In the genomic region with DNA sequence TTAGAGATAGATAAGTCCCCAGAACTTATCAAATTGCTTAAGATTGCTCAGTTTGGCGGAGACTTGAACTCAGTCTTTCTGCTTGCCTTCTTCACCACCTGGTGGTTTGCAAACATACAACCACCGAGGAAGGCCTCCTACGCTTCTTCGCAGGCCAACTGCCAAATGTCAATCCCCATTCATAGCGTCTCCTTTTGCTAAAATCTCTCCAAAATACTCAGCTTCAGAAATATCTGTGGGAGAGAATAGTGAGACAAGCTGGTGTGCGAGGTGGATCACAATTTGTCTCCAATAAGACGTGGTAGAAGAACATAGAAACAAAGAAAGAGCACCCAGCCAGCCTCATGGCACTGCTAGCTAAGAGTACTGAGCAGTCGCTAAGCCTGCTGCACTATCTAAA, we compare ENCODE assay signal across 10 mouse cellular contexts. TPM values are rescaled to one million over a fixed set of nuclear protein-coding genes. Genes with fewer than 3 reads are reported as not detected.
DNase-seq lines count a peak whose midpoint lies in the region; ATAC-seq lines count a peak whose summit lies in the region.
"Had no signal": no experiment of that assay in that cellular context is flagged by ENCODE, and none has a peak within 500 bp of the region (broad histone marks: within the 10 kb centered on the region; RNA-seq: fewer than 3 reads in every experiment).

No protein-coding gene starts in this region.

- peak overlapping the region; percentile 61 for H3K4me3 ChIP-seq in kidney, embryonic 14.5 days (ENCODE audit: low read length)
- peak overlapping the region; percentile 60 for H3K4me3 ChIP-seq in embryonic facial prominence, embryonic 12.5 days
- peak overlapping the region; percentile 76 for H3K4me3 ChIP-seq in hindbrain, embryonic 16.5 days (ENCODE audit: low read length)
- H3K4me3 ChIP-seq in midbrain, embryonic 11.5 days (ENCODE audit: low read depth, low read length) = peak overlapping the region; percentile 60

- ATAC-seq in kidney, embryonic 14.5 days (ENCODE audit: low FRiP score, low TSS enrichment) = no peak
- no peak for ATAC-seq in embryonic facial prominence, embryonic 12.5 days (ENCODE audit: insufficient number of reproducible peaks, insufficient read depth, low FRiP score, low TSS enrichment)
- ATAC-seq in hindbrain, embryonic 16.5 days = no peak
- ATAC-seq in midbrain, embryonic 11.5 days (ENCODE audit: low FRiP score) = no peak

- peak overlapping the region; percentile 97 for H3K4me2 ChIP-seq in kidney, embryonic 14.5 days (replicated peaks; ENCODE audit: low read depth, low read length)
- H3K4me2 ChIP-seq in embryonic facial prominence, embryonic 12.5 days (replicated peaks) = peak overlapping the region; percentile 94
- peak overlapping the region; percentile 74 for H3K4me2 ChIP-seq in hindbrain, embryonic 16.5 days (ENCODE audit: low read length)
- peak overlapping the region; percentile 87; the same call in 1 of the 2 replicates for H3K4me2 ChIP-seq in midbrain, embryonic 11.5 days

- 0 out of 2 replicates have a peak, but pooled peaks cover 4% of the 10 kb centered on the region for H3K4me1 ChIP-seq in kidney, embryonic 14.5 days (ENCODE audit: control insufficient read depth, insufficient read depth, low read length)
- peaks cover 10% of the 10 kb centered on the region; the same call in 1 of the 2 replicates for H3K4me1 ChIP-seq in embryonic facial prominence, embryonic 12.5 days
- H3K4me1 ChIP-seq in hindbrain, embryonic 16.5 days (ENCODE audit: control insufficient read depth, insufficient read depth, low read depth, low read length) = peaks cover 3% of the 10 kb centered on the region
- H3K4me1 ChIP-seq in midbrain, embryonic 11.5 days (ENCODE audit: control insufficient read depth, insufficient read depth, low read length) = peaks cover 4% of the 10 kb centered on the region

- no peak for DNase-seq in kidney, postnatal 25 days
- DNase-seq in midbrain, embryonic 11.5 days (ENCODE audit: low spot score, missing footprints) = no peak
- DNase-seq in yolk sac, embryonic 10.5 days (ENCODE audit: low spot score) = no peak
- DNase-seq in urinary bladder, postnatal 25 days (ENCODE audit: low spot score) = no peak
- DNase-seq in adrenal gland, adult 18-20 months (ENCODE audit: low spot score in 2 of 2) = no peak

- no peaks in the 10 kb centered on the region for H3K9me3 ChIP-seq in kidney, embryonic 14.5 days (ENCODE audit: control insufficient read depth, low read length)
- no peaks in the 10 kb centered on the region for H3K9me3 ChIP-seq in embryonic facial prominence, embryonic 12.5 days
- no peaks in the 10 kb centered on the region for H3K9me3 ChIP-seq in hindbrain, embryonic 16.5 days (ENCODE audit: control insufficient read depth, low read length)
- no peaks in the 10 kb centered on the region for H3K9me3 ChIP-seq in midbrain, embryonic 11.5 days (ENCODE audit: control insufficient read depth, low read length)

- H3K36me3 ChIP-seq in kidney, embryonic 14.5 days (ENCODE audit: control insufficient read depth, insufficient read depth, low read length) = no peaks in the 10 kb centered on the region
- H3K36me3 ChIP-seq in embryonic facial prominence, embryonic 12.5 days = no peaks in the 10 kb centered on the region
- H3K36me3 ChIP-seq in hindbrain, embryonic 16.5 days (ENCODE audit: control insufficient read depth, insufficient read depth, low read length) = peaks cover 3% of the 10 kb centered on the region; the same call in 1 of the 2 replicates
- no peaks in the 10 kb centered on the region for H3K36me3 ChIP-seq in midbrain, embryonic 11.5 days (ENCODE audit: control insufficient read depth, insufficient read depth, low read length)

- 49% methylated on average over 8 of the region's 8 CpGs for WGBS in kidney, embryonic 14.5 days
- 52% methylated on average over 8 of the region's 8 CpGs for WGBS in embryonic facial prominence, embryonic 12.5 days
- 41% methylated on average over 8 of the region's 8 CpGs for WGBS in hindbrain, embryonic 16.5 days
- WGBS in midbrain, embryonic 11.5 days = 51% methylated on average over 8 of the region's 8 CpGs

- H3K9ac ChIP-seq in kidney, embryonic 14.5 days (ENCODE audit: low read depth, low read length) = peak overlapping the region; percentile 71; the same call in 1 of the 2 replicates
- H3K9ac ChIP-seq in embryonic facial prominence, embryonic 12.5 days = no peak overlapping the region
- peak overlapping the region; percentile 82 for H3K9ac ChIP-seq in hindbrain, embryonic 16.5 days (ENCODE audit: low read depth, low read length)
- H3K9ac ChIP-seq in midbrain, embryonic 11.5 days (ENCODE audit: low read length) = peak overlapping the region; percentile 77; the same call in 1 of the 2 replicates
- H3K9ac ChIP-seq: liver, embryonic 14.5 days had no signal

- H3K27ac ChIP-seq in kidney, embryonic 14.5 days (ENCODE audit: low read depth, low read length) = no peak overlapping the region
- H3K27ac ChIP-seq in embryonic facial prominence, embryonic 12.5 days = no peak overlapping the region
- H3K27ac ChIP-seq in hindbrain, embryonic 16.5 days (ENCODE audit: low read depth, low read length) = peak overlapping the region; percentile 90
- no peak overlapping the region for H3K27ac ChIP-seq in midbrain, embryonic 11.5 days (ENCODE audit: low read depth, low read length)
- H3K27ac ChIP-seq: liver, embryonic 14.5 days had no signal

- H3K27me3 ChIP-seq in kidney, embryonic 14.5 days (ENCODE audit: control insufficient read depth, insufficient read depth, low read length) = peaks cover 17% of the 10 kb centered on the region; the same call in 1 of the 2 replicates
- peaks cover 36% of the 10 kb centered on the region for H3K27me3 ChIP-seq in embryonic facial prominence, embryonic 12.5 days
- H3K27me3 ChIP-seq in hindbrain, embryonic 16.5 days (replicated peaks; ENCODE audit: control insufficient read depth, insufficient read depth, low read length) = no peaks in the 10 kb centered on the region
- peaks cover 14% of the 10 kb centered on the region for H3K27me3 ChIP-seq in midbrain, embryonic 11.5 days (ENCODE audit: control insufficient read depth, insufficient read depth, low read length)

RNA-seq across cellular contexts. Expression of gene Prrt4, which starts 0.5 kb away (rescaled TPM):
- 0.96 and 1.4 TPM in 2 replicates for polyA plus RNA-seq in kidney, embryonic 14.5 days (2014; fragmentation: Nextera tagmentation; extraction: Ambion mirVana)
- 1.5 and 1.8 TPM in 2 replicates for polyA plus RNA-seq in embryonic facial prominence, embryonic 12.5 days (2016; fragmentation: Nextera tagmentation; extraction: Ambion mirVana)
- 11.1 and 11.7 TPM in 2 replicates for polyA plus RNA-seq in hindbrain, embryonic 16.5 days (2015; fragmentation: Nextera tagmentation; extraction: Ambion mirVana)
- polyA plus RNA-seq in midbrain, embryonic 11.5 days (2014; fragmentation: Nextera tagmentation; extraction: Ambion mirVana) = 0.53 and 0.58 TPM in 2 replicates
- 1 to 10 TPM; 1.3 to 3.9 TPM for total RNA-seq in adrenal gland, adult 18-20 months (2021)
- total RNA-seq: common myeloid progenitor, adult 5-6 weeks had no signal

RNA-seq across cellular contexts. Expression of gene Rbm28, which starts 15.0 kb away (rescaled TPM):
- 65.1 and 65.8 TPM in 2 replicates for polyA plus RNA-seq in kidney, embryonic 14.5 days (2014; fragmentation: Nextera tagmentation; extraction: Ambion mirVana)
- polyA plus RNA-seq in embryonic facial prominence, embryonic 12.5 days (2016; fragmentation: Nextera tagmentation; extraction: Ambion mirVana) = 54.9 and 57.4 TPM in 2 replicates
- polyA plus RNA-seq in hindbrain, embryonic 16.5 days (2015; fragmentation: Nextera tagmentation; extraction: Ambion mirVana) = 33.8 and 41.6 TPM in 2 replicates
- 60.5 and 64.4 TPM in 2 replicates for polyA plus RNA-seq in midbrain, embryonic 11.5 days (2014; fragmentation: Nextera tagmentation; extraction: Ambion mirVana)
- total RNA-seq in adrenal gland, adult 18-20 months (2021) = 10 to 100 TPM; 32.4 to 34.3 TPM

RNA-seq across cellular contexts. Expression of gene Impdh1, which starts 36.3 kb away (rescaled TPM):
- 26.3 and 41.7 TPM in 2 replicates for polyA plus RNA-seq in kidney, embryonic 14.5 days (2014; fragmentation: Nextera tagmentation; extraction: Ambion mirVana)
- 34.6 and 38.1 TPM in 2 replicates for polyA plus RNA-seq in embryonic facial prominence, embryonic 12.5 days (2016; fragmentation: Nextera tagmentation; extraction: Ambion mirVana)
- 71.5 and 80.7 TPM in 2 replicates for polyA plus RNA-seq in hindbrain, embryonic 16.5 days (2015; fragmentation: Nextera tagmentation; extraction: Ambion mirVana)
- 36.9 and 42.0 TPM in 2 replicates for polyA plus RNA-seq in midbrain, embryonic 11.5 days (2014; fragmentation: Nextera tagmentation; extraction: Ambion mirVana)
- total RNA-seq in adrenal gland, adult 18-20 months (2021) = 10 to 100 TPM; 49.6 to 63.7 TPM
